Mouse (Mus musculus): ENCODE results near the gene Dnase2a.

DNA sequence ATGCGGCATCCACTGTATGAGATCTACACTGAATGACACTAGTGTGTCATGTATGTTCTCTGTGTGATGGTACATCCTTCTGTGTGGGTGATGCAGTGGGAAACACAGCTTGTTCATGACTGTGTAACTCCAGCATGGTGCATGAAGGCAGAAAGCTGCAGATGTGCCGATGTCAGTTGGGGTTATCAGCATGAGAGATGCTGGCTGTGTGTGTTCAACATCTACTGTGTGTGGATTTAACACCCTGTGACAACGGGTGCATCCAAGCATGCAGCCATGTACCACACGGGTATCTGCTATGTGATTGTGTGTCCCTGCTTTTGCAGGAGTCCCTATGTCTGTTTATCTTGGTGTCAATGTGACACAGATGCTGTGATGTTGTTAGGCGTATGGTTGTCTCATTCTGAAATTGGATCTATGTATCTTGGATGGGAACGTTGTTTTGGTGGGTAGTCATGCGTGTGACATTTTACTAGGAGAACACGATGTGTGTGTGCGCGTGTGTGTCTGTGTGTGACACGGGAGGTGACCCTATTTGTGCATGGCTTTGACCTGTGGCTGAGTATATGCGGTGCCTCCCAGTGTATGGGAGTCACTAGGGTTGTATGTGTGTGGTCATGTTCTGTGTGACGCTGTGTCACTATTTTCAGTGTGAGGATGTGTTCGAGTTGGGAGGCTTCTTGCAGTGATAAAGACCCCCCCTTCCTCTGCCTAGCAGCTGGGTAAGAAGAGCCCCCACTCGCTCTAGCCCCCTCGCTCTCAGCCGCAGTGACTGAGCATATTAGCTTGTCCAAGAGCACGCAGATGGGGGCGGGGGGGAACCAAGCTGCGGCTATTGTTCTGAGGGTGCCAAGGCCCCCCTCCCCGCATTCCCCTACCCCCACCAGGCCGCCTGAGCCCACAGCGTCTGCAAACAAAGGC lies 27.9 kb downstream of the Dnase2a start:
- no peak for TF ChIP-seq CTCF (IDR thresholded peaks at IDR 0.05 in 2 of 3, conservative IDR thresholded peaks at IDR 0.05 in 1 of 3; ENCODE audit: control insufficient read depth in 1 of 3, insufficient read depth in 1 of 3, low read depth in 2 of 3, low read length in 3 of 3, poor library complexity in 1 of 3, severe bottlenecking in 1 of 3)
- no peak for TF ChIP-seq E2F4 (IDR thresholded peaks at IDR 0.05; ENCODE audit: borderline replicate concordance, low read depth, low read length)
- no peak for TF ChIP-seq JUND (IDR thresholded peaks at IDR 0.05; ENCODE audit: low read depth, low read length)
- TF ChIP-seq MXI1 (IDR thresholded peaks at IDR 0.05; ENCODE audit: low read depth, low read length), result no peak
- TF ChIP-seq POLR2A (IDR thresholded peaks at IDR 0.05; ENCODE audit: control insufficient read depth in 1 of 2, insufficient read depth in 1 of 2, low read depth in 1 of 2, low read length in 2 of 2, poor library complexity in 1 of 2), result no peak
- TF ChIP-seq MAX (IDR thresholded peaks at IDR 0.05; ENCODE audit: low read length), result no peak
- no peak for TF ChIP-seq UBTF (IDR thresholded peaks at IDR 0.05; ENCODE audit: borderline replicate concordance, insufficient read depth, low read depth, low read length)
- TF ChIP-seq HCFC1 (IDR thresholded peaks at IDR 0.05; ENCODE audit: low read depth, low read length), result no peak
